Mouse (Mus musculus) neural tube, embryonic 10.5 days (tissue): ENCODE measurements around the gene Osm.
A peak's percentile ranks its signal among the peaks of the same experiment; 100 is the strongest.

Experiments used
- DNase-seq: peaks from one replicate; pipeline ENCODE4 v3.0.0-alpha.2; 2017; ENCODE audit warnings: low spot score; ENCODE audit errors: extremely low spot score

The Osm gene

DNA sequence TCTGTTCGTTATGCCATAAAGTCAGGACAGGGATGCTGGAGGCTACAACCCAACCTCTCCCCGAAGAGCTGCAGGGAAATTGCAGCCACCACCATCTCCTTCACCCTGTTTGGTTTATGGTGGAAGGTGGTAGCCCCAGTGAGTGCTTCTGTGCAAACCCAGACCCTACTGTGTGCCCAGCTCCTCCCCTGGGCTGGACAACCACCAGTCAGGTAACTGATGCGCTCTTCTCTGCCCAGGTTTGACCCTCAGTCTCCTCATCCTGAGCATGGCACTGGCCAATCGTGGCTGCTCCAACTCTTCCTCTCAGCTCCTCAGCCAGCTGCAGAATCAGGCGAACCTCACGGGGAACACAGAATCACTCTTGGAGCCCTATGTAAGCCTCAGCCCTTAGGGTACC lies 1.9 kb downstream of the Osm start:
- no peak for DNase-seq

DNA sequence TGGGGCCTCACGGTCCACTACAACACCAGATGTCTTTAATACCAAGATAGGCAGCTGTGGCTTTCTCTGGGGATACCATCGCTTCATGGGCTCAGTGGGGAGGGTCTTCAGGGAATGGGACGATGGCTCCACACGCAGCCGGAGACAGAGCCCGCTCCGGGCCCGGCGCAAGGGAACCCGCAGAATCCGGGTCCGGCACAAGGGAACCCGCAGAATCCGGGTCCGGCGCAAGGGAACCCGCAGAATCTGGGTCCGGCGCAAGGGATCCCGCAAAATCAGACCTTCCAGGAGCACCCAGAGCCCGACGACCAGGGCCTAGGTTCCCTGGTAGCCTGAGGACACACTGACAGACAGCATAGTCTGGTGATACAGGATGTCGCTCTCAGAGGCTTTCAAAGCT lies 3.5 kb downstream of the Osm start:
- DNase-seq = no peak

DNA sequence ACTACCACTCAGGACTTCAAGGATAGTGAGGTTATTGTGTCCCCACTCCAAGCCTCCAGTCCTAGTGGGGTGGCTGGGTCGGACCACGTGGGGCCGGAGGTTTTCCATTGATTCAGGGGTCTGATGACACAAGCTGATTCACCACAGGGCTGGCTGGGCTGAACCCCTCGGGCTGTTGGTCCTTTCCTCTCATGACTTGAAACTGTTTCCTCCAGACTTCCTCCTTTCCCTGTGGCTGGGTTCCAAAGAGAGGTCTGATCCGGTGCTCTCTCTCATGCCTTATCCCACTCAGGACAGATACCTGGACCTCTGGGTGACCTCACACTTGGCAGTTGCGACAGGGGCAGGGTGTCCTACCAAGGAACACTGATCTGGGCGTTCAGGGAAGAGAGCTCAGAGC lies 3.9 kb downstream of the Osm start:
- no peak for DNase-seq

DNA sequence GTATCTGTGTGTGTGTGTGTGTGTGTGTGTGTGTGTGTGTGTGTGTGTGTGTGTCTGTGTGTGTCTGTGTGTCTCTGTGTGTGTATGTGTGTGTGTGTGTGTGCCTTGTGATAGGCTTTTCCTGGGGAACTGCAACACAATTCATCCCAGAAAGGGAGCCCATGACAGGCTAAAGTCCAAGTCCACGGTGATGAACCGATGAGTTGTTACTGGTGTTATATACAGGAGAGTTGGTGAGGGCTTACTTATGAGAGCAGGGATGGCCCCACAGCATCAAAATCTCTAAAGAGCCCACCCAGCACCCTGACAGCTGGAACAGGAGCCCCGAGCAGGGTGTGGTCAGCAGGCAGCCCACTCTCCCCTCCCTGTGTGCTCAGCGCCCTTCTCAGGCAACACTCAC lies 5.0 kb downstream of the Osm start:
- DNase-seq = no peak

DNA sequence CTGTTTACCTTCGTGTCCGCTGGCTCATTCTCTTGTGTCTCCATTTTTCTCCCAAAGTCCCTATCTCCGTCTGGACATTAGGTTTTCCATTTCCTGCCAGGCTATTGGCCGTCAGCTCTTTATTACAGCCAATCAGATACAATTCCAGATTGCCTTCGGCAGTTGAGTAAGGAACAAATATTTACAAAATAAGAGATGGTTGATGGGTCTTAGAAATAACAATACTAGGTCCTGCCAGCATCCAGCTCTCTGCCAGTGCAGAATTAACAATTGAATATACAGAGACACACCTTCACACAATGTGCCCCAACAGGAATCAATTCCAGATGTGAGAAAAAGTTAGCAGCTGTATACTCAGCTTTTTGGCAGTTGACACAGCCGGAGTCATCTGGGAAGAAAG lies 9.9 kb downstream of the Osm start:
- DNase-seq = no peak

DNA sequence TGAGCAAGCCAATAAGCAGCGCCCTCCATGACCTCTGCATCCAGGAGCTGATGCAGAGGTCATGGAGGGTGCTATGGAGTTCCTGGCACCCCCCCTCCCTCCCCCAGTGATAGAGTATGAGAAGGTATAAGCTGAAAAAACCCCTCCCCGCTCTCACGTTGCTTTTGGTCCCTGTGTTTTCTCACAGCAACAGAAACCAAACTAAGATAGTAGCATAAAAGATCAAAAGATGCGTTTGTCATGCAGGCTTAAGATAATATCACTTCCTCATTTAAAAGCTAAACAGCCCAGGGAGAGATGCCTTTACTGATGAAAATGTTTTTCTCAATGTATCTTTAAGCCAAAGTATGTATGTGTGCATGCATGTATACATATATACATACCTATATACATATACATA lies 10.4 kb downstream of the Osm start:
- no peak for DNase-seq

DNA sequence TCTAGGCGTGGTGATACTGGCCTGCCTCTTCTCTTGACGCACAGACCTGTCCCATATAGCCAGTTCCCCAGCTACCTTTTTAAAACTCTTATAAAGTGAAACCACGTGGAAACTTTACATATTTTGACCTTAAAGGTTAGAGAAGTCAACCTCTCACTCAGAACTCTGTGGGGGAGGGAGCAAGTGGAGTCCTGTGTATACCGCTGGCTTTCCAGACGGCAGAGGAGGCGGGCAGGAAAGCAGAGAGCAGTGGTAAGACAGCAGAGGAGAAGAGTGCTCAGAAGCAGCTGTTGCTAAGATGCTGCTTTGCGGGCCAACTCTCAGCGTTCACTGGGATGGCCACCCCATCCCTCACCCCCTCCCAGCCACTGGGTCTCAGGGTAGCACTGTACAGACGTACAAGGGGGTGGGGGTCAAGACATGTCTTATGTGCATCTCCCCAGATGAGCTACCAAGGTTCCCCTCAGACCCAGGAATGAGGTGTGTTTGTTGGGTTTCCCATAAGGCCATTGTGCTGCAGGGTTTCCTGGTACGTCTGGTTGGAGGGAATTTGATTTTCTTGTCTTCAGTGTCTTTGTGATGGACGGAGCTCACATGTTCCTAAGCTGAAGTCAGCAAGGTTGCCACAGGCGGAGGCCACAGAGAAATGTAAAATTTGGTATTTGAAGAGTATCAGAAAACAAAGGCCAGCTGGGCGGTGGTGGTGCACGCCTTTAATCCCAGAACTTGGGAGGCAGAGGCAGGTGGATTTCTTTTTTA lies 11.2 kb downstream of the Osm start:
- no peak for DNase-seq

DNA sequence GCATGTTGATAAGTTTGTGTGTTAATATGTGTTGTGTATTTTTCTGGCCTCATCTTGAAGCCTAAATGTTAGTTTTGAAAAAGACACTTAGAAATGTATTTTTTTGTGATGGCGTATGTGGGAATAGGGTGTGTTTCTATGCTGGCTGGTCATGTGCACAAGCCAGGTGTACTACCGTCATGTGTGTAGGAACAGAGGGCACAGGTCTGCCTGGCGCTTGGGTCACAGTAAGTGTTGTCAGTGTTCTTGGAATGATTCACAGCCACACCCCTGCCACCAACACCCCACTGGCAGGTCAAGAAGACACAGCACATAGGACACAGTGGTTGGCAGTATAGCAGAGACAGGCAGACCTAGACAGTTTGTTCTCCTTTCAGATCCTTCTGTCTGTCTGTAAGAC lies 12.9 kb downstream of the Osm start:
- no peak for DNase-seq

DNA sequence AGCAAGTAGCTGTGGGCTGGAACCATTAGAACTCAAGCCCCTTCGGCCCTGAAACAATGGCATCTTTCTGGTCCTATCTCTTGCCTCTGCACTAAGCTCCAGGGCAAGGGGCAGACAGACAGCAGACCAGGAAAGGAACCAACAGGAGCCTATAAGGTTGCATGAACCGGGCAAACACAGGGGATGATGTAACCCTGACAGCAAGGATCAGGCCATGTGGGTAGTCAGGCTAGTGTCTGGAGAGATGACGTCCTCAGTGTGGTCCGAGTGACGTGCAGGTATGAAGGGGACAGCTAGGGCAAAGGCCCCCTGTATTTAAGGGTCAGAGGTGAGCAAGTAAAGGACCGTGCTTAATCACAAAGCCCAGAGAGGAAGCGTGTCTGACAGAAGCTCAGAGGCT lies 14.1 kb downstream of the Osm start:
- DNase-seq = no peak

DNA sequence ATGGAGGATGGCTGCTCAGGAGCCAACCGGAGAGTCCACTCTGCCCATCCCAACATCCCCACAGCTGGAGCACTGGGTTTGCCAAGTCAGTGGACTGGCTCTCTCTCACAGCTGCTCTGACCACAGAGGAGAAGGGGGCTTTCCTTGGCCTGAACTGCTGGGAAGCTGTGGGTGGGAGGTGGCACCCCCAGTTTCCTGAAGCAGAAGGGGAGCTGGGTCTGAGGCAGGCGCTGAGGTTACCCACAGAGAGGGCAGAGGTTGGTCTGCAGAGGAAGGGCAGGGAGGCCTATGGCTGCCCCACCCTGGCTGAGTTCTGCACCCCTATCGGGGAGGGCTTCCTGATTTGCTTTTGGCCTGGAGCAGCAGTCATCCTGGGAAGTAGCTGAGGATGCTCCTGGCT lies 15.2 kb downstream of the Osm start:
- DNase-seq = no peak

DNA sequence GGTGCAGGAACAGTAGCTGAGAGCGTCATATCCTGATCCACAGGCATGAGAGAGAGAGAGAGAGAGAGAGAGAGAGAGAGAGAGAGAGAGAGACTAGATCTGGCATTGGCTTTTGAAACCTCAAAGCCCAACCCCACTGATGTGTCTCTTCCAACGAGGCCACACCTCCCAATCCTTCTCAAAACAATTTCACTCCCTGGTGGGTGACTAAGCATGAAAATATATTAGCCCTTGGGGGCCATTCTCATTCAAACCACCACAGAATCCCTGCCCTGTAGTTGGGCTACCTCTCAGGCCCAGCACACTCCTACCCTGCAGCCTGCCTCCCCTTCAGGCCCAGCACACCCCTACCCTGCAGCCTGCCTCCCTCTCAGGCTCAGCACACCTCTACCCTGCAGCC lies 16.7 kb downstream of the Osm start:
- DNase-seq = no peak

DNA sequence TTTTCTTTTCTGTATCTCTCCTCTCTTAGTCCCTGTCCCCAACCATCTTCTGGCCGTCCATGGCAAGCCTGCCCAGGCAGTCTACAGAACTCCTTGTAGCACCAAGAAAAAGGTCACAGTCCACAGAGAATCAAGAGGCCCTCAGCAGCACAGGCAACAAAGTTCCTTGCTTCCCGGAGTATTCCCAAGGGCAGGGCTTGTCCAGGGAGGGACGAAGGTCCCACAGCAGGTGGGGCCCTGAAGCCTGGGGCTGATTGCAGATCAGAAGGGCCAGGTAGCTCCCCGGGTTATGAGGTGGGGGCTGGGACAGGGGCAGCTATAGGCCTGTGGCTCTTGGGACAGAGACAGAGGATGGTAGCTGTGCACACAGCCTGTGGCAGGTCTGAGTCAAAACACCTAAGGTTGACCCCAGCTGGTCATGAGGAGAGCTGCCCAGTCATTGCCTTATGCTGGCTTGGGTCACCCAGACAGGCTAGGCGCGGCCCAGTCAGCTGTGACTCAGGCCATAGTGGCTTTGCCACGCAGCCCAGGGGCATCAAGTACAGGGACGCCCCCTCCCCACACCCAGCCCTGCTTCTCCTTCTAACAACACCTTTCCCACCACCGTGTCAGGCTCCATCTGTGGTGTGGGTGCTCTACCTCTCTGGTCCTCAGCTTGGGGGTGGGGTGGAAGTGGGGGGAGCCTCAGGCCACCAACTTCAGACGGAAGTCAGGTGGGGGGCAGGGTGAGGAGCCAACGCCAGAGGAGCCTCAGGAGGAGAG lies 20.8 kb downstream of the Osm start, which contains the start of gene Lif:
Gene Lif, plus strand, starts transcription at position 712 of the 762 bp plus-strand sequence.
- no peak for DNase-seq

DNA sequence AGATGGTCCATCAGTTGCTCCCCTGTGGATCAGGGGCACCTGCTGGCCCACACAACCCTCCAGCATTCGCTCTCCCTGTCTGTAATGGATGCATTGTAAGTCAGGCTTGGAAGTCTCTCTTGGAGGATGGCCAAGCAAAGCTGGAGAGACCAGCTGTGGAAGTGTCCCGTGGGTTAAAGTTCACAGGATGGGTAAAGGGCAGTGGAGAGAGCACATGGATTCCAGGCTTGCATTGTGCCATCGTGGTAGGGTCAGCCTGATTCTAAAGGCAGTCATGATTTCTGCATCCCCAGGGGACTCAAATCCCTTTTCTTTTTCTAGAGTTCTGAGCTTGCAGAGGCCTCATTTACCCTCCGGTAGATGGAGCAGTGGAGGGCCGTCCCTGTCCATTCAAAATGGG lies 21.5 kb downstream of the Osm start:
- DNase-seq = no peak

DNA sequence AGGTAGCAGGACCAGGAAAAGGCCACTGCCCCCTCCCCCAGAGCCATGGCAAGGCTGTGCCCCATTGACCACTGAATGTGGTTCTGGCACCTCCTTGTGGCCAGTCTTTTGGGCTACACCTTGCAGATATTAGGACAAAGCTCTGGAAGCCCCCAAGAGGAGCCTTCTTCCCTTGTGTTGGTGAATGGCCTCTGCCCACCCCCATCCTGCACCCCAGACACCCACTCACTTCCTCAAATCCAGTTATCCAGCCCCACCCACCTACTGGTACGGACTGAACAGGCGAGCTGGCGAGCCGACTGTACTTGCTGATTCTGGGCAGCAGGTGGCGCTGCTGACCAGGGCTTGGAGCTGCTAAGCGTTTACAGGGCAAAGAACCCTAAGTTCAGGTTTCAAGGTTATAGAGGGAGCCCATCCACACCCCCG lies 22.4 kb downstream of the Osm start:
- DNase-seq = peak; percentile 88

DNA sequence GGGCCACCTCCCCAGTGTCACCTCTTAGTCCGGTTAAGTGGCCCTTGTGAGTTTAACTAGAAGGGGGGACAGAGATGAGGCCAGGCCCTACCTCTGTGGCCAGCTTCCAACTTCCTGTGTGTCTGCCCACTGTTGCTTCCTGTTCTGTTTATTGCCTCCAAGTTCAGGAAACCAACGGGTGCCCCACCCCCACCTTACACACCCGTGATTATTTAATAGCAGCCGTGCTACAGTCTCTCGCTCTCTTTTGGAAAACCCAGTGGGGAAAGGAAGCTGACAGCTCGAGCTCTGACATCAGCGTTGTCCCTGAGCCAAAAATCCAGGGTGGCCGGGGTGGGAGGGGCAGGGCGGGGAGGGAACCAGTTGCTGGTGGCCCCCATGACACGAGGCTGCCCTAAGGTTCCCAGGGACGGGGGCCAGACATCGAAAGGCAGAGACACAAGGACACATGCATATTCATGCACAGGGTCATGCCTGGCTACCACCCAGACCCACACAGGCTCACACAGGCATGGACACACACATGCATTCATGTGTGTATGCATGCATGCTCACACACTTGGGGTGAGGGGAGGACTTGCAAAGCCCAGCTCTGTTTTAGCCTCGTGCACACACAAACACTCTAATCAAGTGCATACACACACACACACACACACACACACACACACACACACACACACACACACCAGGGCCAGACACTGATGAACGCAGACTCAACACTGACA lies 24.4 kb downstream of the Osm start:
- DNase-seq = no peak

DNA sequence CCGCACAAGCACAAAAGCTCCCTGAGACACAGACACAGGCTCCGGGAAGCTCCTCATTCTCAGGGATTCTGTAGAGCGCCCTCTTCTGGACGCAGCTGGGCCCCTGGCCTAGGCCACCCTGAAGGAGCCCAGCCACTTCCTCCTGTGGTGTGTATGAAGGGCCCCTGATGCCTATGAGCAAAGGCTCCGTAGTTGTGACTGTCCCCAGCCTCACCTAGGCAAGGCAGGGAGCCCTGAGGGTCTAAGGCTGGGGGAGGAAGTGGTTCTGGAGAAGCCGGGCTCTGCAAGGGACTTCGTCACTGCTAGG lies 24.9 kb downstream of the Osm start:
- DNase-seq = peak; percentile 44

DNA sequence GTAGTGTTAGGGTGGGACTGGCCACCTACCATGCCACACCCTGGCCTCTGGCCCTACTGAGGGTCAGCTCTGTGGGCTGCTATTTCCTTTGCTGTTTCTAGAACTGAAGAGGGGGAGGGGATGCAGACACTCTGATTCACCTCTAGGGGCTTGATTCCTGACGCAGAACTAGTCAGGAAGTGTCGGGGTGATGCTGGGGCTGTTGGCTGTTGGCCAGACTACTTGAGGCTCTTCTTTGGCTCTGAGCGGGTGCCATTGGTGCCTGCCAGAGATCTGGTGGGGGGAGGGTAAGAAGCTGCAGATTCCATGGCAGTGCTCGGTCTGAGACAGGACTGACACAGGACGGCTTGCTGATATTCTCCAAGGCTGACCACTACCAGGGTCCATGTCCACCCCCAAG lies 25.7 kb downstream of the Osm start:
- no peak for DNase-seq

DNA sequence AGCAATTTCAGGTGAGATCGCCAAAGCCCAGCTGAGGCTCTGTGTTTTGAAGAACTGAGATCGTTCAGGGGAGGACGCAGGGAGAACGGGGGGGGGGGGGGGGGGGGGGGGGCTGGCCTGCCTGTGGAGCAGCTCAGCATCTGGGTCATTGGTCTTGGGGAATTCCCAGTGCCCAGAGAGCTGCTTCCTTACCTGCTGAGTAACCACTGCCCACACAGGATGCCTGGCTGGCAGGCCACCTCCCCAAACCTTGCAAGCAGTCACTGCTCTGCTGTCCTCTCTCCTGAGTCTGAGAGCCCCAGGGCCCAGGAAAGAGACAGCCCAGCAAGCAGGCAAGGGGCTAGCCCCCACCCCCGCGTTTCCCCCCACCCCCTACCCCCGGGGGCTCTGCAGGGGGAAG lies 26.6 kb downstream of the Osm start:
- no peak for DNase-seq

DNA sequence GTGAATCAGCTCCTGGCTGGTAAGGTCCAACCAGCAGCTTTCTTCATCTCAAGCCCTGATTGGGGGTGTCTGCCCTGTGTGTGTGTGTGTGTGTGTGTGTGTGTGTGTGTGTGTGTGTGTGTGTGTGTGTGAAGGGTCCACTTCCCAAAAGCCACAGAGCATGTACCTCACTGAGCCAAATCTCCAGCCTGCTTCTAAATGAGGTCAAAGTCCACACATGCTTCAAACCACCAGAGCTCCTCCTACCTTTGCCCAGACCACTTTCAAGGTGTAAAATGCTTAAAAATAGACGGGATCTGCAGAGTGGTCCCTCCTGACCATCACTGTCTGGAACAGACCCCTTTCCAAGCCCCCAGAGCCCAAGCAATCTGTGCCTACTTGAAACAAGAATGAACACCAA lies 27.1 kb downstream of the Osm start:
- no peak for DNase-seq

DNA sequence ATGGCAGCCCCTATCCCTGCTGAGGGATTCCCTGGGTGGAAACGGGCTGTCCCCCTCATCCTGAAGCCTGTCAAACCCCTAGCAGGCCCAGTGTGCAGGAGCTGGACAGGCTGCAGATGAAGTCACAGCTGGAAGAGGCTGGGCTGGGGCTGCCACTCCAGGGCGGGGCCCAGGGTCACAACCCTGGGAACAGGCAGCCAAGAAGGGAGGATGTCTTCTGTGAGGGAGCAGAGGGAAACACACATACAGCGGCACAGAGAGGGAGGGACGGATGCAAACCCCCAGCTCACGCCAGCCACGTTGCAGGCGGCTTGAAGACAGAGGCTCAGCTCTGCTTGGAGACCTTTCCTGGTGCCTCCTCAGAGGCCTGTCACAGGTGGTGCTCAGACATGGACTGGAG lies 27.8 kb downstream of the Osm start:
- DNase-seq = no peak

DNA sequence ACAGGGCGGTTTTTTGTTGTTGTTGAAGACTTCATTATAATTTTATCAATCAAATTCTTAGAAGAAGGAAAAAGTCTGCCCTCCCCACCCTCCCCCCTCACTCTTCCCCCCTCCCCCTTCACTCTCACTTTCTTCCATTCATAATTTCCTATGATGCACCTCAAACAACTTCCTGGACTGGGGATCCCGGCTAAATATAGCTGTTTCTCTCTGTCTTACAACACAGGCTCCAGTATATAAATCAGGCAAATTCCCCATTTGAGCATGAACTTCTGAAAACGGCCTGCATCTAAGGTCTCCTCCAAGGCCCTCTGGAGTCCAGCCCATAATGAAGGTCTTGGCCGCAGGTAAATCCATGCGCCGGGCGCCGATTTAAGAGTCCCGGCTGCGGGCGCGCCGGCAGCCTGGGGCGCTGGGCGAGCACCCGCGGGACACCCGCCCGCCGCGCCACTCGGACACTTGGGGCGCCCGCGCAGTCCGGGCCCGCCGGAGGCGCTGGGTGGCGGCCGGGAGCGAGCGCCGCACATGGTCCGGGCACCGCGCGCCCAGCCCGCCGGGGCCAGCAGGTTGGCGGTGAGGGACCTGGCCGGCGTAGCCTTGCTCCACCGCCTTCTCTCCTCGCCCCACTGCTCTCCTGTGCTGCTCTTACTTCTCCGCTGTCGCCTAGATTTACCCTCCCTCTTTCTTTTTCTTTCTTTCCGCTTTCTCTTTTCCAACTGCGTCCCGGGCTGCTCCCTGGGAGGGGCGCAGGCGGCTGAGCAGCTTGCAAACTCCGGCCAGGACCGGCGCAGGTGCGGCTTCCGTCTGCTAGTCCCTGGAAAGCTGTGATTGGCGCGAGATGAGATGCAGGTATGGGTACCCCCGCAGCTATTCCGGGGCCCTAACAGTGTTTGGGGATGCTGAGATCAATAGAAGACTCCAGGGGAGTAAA lies 30.3 kb downstream of the Osm start:
- peak; percentile 57 for DNase-seq

DNA sequence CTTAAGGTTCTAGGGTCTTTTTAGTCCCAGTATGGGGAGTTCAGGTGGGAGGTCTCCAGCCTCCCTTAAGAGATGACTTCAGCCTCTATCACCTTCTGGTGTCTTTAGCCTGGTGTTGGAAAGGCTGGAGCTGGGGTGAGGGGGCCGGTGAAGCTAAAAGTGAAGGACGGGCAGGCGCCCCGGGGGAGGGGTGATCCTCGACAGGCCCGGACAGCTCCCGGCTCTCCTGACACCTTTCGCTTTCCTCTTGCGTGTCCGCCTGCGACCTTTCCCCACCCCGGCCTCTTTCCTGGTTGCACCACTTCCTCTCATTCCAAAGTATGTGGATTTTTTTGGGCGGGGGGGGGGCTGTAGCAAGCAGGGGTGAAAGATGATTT lies 31.0 kb downstream of the Osm start:
- DNase-seq = no peak
